Mouse (Mus musculus) spleen, adult 2 months (tissue): ENCODE data around the gene Myh9.

ENCODE experiments used
- CTCF ChIP-seq: fragments of 200-500 bp; IDR thresholded peaks from 2 replicates; pipeline ENCODE4 v1.5.1; 2011; ENCODE audit warnings: mild to moderate bottlenecking, inconsistent platforms; ENCODE audit not compliant: insufficient read depth, insufficient read length, insufficient replicate concordance; ENCODE audit errors: extremely low read depth
- POLR2A ChIP-seq: fragments of 200-500 bp; IDR thresholded peaks from 2 replicates; pipeline ENCODE4 v1.6.1; 2011; ENCODE audit warnings: low read depth, low read length, inconsistent platforms

- TF ChIP-seq POLR2A (no peak), CTCF (no peak)
Measured at GRCm38 (mm10) chr15:77882297-77882696, 40.3 kb upstream of the Myh9 start.
